Mouse (Mus musculus): ENCODE data around the gene Trpm6. TPM values are rescaled to one million over a fixed set of nuclear protein-coding genes. Genes with fewer than 3 reads are reported as not detected.

Gene Trpm6
- total and polyA plus RNA-seq, 3 experiments: 0.01 TPM; not detected in 2

- no peak overlapping the region for H3K27ac ChIP-seq (ENCODE audit: control insufficient read depth, low read depth, low read length)
- H3K9me3 ChIP-seq (replicated peaks; ENCODE audit: insufficient read depth, low read length): no peaks in the 10 kb centered on the region
- H3K9ac ChIP-seq (ENCODE audit: control insufficient read depth, low read depth, low read length, poor library complexity, severe bottlenecking): no peak overlapping the region
- no peaks in the 10 kb centered on the region for H3K27me3 ChIP-seq (ENCODE audit: control insufficient read depth in 1 of 2, insufficient read depth in 2 of 2, low read length in 2 of 2)
- no peaks in the 10 kb centered on the region for H3K36me3 ChIP-seq (ENCODE audit: control insufficient read depth in 1 of 2, insufficient read depth in 2 of 2, low read length in 2 of 2)
- no peak overlapping the region for H3K4me3 ChIP-seq (ENCODE audit: control insufficient read depth in 1 of 2, insufficient read depth in 1 of 2, low read depth in 2 of 2, low read length in 2 of 2)
- no peak for DNase-seq (ENCODE audit: low read depth, low spot score)
- no peaks in the 10 kb centered on the region for H3K79me2 ChIP-seq (ENCODE audit: control insufficient read depth, insufficient read depth, low read length, poor library complexity)
- TF ChIP-seq RAD21 (IDR thresholded peaks at IDR 0.05; ENCODE audit: low read depth, low read length): no peak
- TF ChIP-seq MAFK (IDR thresholded peaks at IDR 0.05; ENCODE audit: borderline replicate concordance, low read depth, low read length): no peak
- no peak for TF ChIP-seq RCOR1 (IDR thresholded peaks at IDR 0.05; ENCODE audit: low read depth, low read length)
- no peak for TF ChIP-seq GABPA (IDR thresholded peaks at IDR 0.05; ENCODE audit: low read depth, low read length)
- no peak for TF ChIP-seq NELFE (IDR thresholded peaks at IDR 0.05; ENCODE audit: low read depth, low read length)
- no peak for TF ChIP-seq POLR2AphosphoS5 (IDR thresholded peaks at IDR 0.05; ENCODE audit: borderline replicate concordance, low read depth, low read length)
- no peak for TF ChIP-seq MEF2A (IDR thresholded peaks at IDR 0.05; ENCODE audit: extremely low read depth, insufficient replicate concordance, low read depth, low read length, poor library complexity, severe bottlenecking)
- no peak for TF ChIP-seq ZMIZ1 (IDR thresholded peaks at IDR 0.05; ENCODE audit: low read depth, low read length)
- TF ChIP-seq HCFC1 (IDR thresholded peaks at IDR 0.05; ENCODE audit: low read depth, low read length): no peak
- TF ChIP-seq ZC3H11A (IDR thresholded peaks at IDR 0.05; ENCODE audit: low read depth, low read length): no peak
- no peak for TF ChIP-seq SMC3 (IDR thresholded peaks at IDR 0.05; ENCODE audit: low read depth, low read length)
- no peak for TF ChIP-seq TAL1 (IDR thresholded peaks at IDR 0.05; ENCODE audit: low read length)
- TF ChIP-seq NRF1 (IDR thresholded peaks at IDR 0.05; ENCODE audit: insufficient read depth, low read depth, low read length, poor library complexity, severe bottlenecking): no peak
- no peak for TF ChIP-seq ETS1 (IDR thresholded peaks at IDR 0.05; ENCODE audit: low read depth, low read length)
- TF ChIP-seq USF2 (IDR thresholded peaks at IDR 0.05; ENCODE audit: borderline replicate concordance in 1 of 2, insufficient read depth in 1 of 2, low read depth in 1 of 2, low read length in 2 of 2): no peak
- TF ChIP-seq MAZ (IDR thresholded peaks at IDR 0.05; ENCODE audit: low read depth, low read length): no peak
- TF ChIP-seq MYB (IDR thresholded peaks at IDR 0.05; ENCODE audit: low read depth, low read length): no peak
- no peaks in the 10 kb centered on the region for H3K4me1 ChIP-seq (ENCODE audit: control insufficient read depth in 1 of 2, insufficient read depth in 2 of 2, low read length in 2 of 2)
These were observed 129.5 kb downstream of the Trpm6 start for GRCm38 (mm10) chr19:18879264-18879663.

- H3K9ac ChIP-seq (ENCODE audit: control insufficient read depth, low read depth, low read length, poor library complexity, severe bottlenecking): no peak overlapping the region
- no peaks in the 10 kb centered on the region for H3K9me3 ChIP-seq (replicated peaks; ENCODE audit: insufficient read depth, low read length)
- no peak for DNase-seq (ENCODE audit: low read depth, low spot score)
- TF ChIP-seq BHLHE40 (IDR thresholded peaks at IDR 0.05; ENCODE audit: borderline replicate concordance, low read depth, low read length): no peak
- no peak for TF ChIP-seq ZKSCAN1 (IDR thresholded peaks at IDR 0.05; ENCODE audit: low read depth, low read length)
- no peak for TF ChIP-seq MXI1 (IDR thresholded peaks at IDR 0.05; ENCODE audit: low read depth, low read length)
- no peaks in the 10 kb centered on the region for H3K36me3 ChIP-seq (ENCODE audit: control insufficient read depth in 1 of 2, insufficient read depth in 2 of 2, low read length in 2 of 2)
- no peak overlapping the region for H3K27ac ChIP-seq (ENCODE audit: control insufficient read depth, low read depth, low read length)
- no peaks in the 10 kb centered on the region for H3K27me3 ChIP-seq (ENCODE audit: control insufficient read depth in 1 of 2, insufficient read depth in 2 of 2, low read length in 2 of 2)
- H3K79me2 ChIP-seq (ENCODE audit: control insufficient read depth, insufficient read depth, low read length, poor library complexity): no peaks in the 10 kb centered on the region
- H3K4me3 ChIP-seq (ENCODE audit: control insufficient read depth in 1 of 2, insufficient read depth in 1 of 2, low read depth in 2 of 2, low read length in 2 of 2): no peak overlapping the region
- H3K4me1 ChIP-seq (ENCODE audit: control insufficient read depth in 1 of 2, insufficient read depth in 2 of 2, low read length in 2 of 2): no peaks in the 10 kb centered on the region
These were observed 131.4 kb downstream of the Trpm6 start for GRCm38 (mm10) chr19:18881162-18881561.
